Mouse (Mus musculus) limb, embryonic 12.5 days (tissue): ENCODE data around the gene Gpd1l. TPM values are rescaled to one million over a fixed set of nuclear protein-coding genes. Genes with fewer than 3 reads are reported as not detected.
A peak's percentile ranks its signal among the peaks of the same experiment; 100 is the strongest.

Source experiments
- ATAC-seq: fragments of 200-750 bp; cut with Nextera tagmentation; 2 replicates; pipeline ENCODE4 v1.8.0; 2017; ENCODE audit warnings: low read depth, moderate TSS enrichment; ENCODE audit not compliant: insufficient number of reproducible peaks, insufficient read depth, low FRiP score, low TSS enrichment
- H3K27ac ChIP-seq: fragments of 300-500 bp; sonication (generic); 2 replicates; pipeline ENCODE4 v1.5.1; 2016; ENCODE audit warnings: mild to moderate bottlenecking, moderate library complexity
- H3K27me3 ChIP-seq: fragments of 300-500 bp; sonication (generic); 2 replicates; pipeline ENCODE4 v1.6.1; 2016; ENCODE audit warnings: mild to moderate bottlenecking, moderate library complexity
- H3K36me3 ChIP-seq: fragments of 300-500 bp; sonication (generic); 2 replicates; pipeline ENCODE4 v1.6.1; 2016; ENCODE audit warnings: mild to moderate bottlenecking, moderate library complexity
- H3K4me1 ChIP-seq: fragments of 300-500 bp; sonication (generic); replicated peaks from 2 replicates; pipeline ENCODE4 v1.6.1; 2016
- H3K4me2 ChIP-seq: fragments of 300-500 bp; sonication (generic); 2 replicates; pipeline ENCODE4 v1.6.1; 2016; ENCODE audit warnings: mild to moderate bottlenecking, moderate library complexity
- H3K4me3 ChIP-seq: fragments of 300-500 bp; sonication (generic); replicated peaks from 2 replicates; pipeline ENCODE4 v1.5.1; 2016; ENCODE audit warnings: mild to moderate bottlenecking
- H3K9ac ChIP-seq: fragments of 300-500 bp; sonication (generic); replicated peaks from 2 replicates; pipeline ENCODE4 v1.6.1; 2016; ENCODE audit warnings: mild to moderate bottlenecking, moderate library complexity
- H3K9me3 ChIP-seq: fragments of 300-500 bp; sonication (generic); 2 replicates; pipeline ENCODE4 v1.6.1; 2016; ENCODE audit warnings: mild to moderate bottlenecking, moderate library complexity
- WGBS: fragments of 180-500 bp; shearing (Covaris S2); methylation state at CpG from one replicate; pipeline ENCODE4 v1.1.7; 2016; 5-methylcytosine and 5-hydroxymethylcytosine counted together
- polyA plus RNA-seq: library from polyadenylated mRNA; unstranded; fragments of >200 nt; fragmentation: Nextera tagmentation; extraction: Ambion mirVana; gene quantifications from 2 replicates; pipeline ENCODE4 v1.2.1, GENCODE M21; 2016

Gpd1l gene
- polyA plus RNA-seq, 1 experiment from 2014 or later, result 8.6 TPM

DNA sequence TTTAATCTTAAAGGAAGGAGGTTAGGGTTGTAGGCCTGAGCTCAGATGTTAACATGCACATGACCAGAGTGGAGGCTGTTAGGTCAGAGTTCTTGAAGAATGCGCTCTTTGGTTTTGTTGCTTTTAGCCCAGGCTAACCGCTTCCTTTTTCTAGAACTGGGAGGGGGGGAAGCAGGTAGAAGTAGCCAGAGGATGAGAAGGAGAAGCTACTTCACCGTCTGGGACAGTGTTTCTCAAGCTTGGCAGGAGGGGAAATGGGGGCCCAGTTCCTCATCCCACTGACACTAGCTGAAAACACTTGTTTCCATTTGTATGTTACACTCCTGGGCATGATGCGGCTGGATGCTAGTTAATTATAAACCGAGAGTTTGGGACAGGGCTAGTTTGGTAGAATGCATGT, 8.2 kb downstream of the Gpd1l start:
- Histone ChIP-seq H3K4me2 (no peak overlapping the region), H3K4me3 (no peak overlapping the region), H3K27me3 (no peaks in the 10 kb centered on the region), H3K36me3 (no peaks in the 10 kb centered on the region), H3K27ac (no peak overlapping the region), H3K4me1 (peaks cover 13% of the 10 kb centered on the region; the same call in 1 of the 2 replicates), H3K9me3 (no peaks in the 10 kb centered on the region), H3K9ac (no peak overlapping the region)
- ATAC-seq, result no peak
- WGBS, result 84% methylated on average over 5 of the region's 5 CpGs

DNA sequence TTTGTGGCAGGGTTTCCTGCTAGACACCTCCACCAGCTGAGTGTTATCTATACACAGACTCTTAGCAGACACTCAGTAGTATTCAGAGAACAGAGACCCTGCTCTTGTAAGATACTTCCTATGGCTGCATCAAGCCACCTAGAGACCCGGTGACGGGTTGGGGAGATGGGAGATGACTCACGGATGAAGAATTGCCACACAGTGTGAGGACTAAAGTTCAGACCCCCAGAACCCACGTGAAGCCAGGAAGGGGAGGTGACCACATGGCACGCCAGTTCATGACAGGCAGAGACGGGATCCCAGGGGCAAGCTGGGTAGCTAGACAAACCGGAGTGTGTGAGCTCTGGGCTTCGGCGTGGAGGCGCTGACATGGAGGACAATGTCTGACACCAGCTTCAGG, 8.7 kb downstream of the Gpd1l start:
- ATAC-seq, result no peak
- Histone ChIP-seq H3K36me3 (no peaks in the 10 kb centered on the region), H3K4me1 (peaks cover 13% of the 10 kb centered on the region; the same call in 1 of the 2 replicates), H3K27ac (no peak overlapping the region), H3K9ac (no peak overlapping the region), H3K9me3 (no peaks in the 10 kb centered on the region), H3K4me2 (no peak overlapping the region), H3K27me3 (no peaks in the 10 kb centered on the region), H3K4me3 (no peak overlapping the region)
- 82% methylated on average over 10 of the region's 10 CpGs for WGBS

GRCm38 (mm10) chr9:114924511-114924910, 9.3 kb downstream of the Gpd1l start:
- no peak overlapping the region for H3K4me2 ChIP-seq
- no peaks in the 10 kb centered on the region for H3K36me3 ChIP-seq
- H3K4me3 ChIP-seq, result no peak overlapping the region
- no peak overlapping the region for H3K27ac ChIP-seq
- peaks cover 13% of the 10 kb centered on the region; the same call in 1 of the 2 replicates for H3K4me1 ChIP-seq
- no peaks in the 10 kb centered on the region for H3K27me3 ChIP-seq
- ATAC-seq, result no peak
- 48% methylated on average over 5 of the region's 5 CpGs for WGBS
- no peaks in the 10 kb centered on the region for H3K9me3 ChIP-seq
- no peak overlapping the region for H3K9ac ChIP-seq

GRCm38 (mm10) chr9:114922209-114922608, 11.6 kb downstream of the Gpd1l start:
- Histone ChIP-seq H3K4me3 (no peak overlapping the region), H3K9me3 (no peaks in the 10 kb centered on the region), H3K27ac (no peak overlapping the region), H3K4me2 (no peak overlapping the region), H3K27me3 (no peaks in the 10 kb centered on the region), H3K4me1 (peaks cover 13% of the 10 kb centered on the region; the same call in 1 of the 2 replicates), H3K9ac (no peak overlapping the region), H3K36me3 (peaks cover 3% of the 10 kb centered on the region; the same call in 1 of the 2 replicates)
- 54% methylated on average over 5 of the region's 5 CpGs for WGBS
- no peak for ATAC-seq

GRCm38 (mm10) chr9:114921352-114922081, 12.3 kb downstream of the Gpd1l start:
- Histone ChIP-seq H3K27ac (no peak overlapping the region), H3K9me3 (no peaks in the 10 kb centered on the region), H3K27me3 (no peaks in the 10 kb centered on the region), H3K4me2 (no peak overlapping the region), H3K36me3 (peaks cover 8% of the 10 kb centered on the region), H3K4me1 (peaks cover 13% of the 10 kb centered on the region; the same call in 1 of the 2 replicates), H3K4me3 (no peak overlapping the region), H3K9ac (no peak overlapping the region)
- no peak for ATAC-seq
- WGBS, result 95% methylated on average over 2 of the region's 2 CpGs

- Histone ChIP-seq H3K9ac (no peak overlapping the region), H3K4me2 (no peak overlapping the region), H3K27ac (no peak overlapping the region), H3K4me3 (no peak overlapping the region), H3K36me3 (peaks cover 15% of the 10 kb centered on the region), H3K9me3 (no peaks in the 10 kb centered on the region), H3K27me3 (no peaks in the 10 kb centered on the region), H3K4me1 (peaks cover 13% of the 10 kb centered on the region; the same call in 1 of the 2 replicates)
- ATAC-seq, result no peak
- 89% methylated on average over 9 of the region's 9 CpGs for WGBS
These were observed 13.2 kb downstream of the Gpd1l start for GRCm38 (mm10) chr9:114920569-114920968.

GRCm38 (mm10) chr9:114912680-114913649, 20.8 kb downstream of the Gpd1l start:
- H3K4me2 ChIP-seq, result peak overlapping the region; percentile 11; the same call in 1 of the 2 replicates
- peak overlapping the region; percentile 84 for H3K27ac ChIP-seq
- no peaks in the 10 kb centered on the region for H3K9me3 ChIP-seq
- H3K9ac ChIP-seq, result no peak overlapping the region
- 32% methylated on average over 18 of the region's 18 CpGs for WGBS
- peaks cover 32% of the 10 kb centered on the region for H3K36me3 ChIP-seq
- ATAC-seq, result peak; percentile 70
- 0 out of 2 replicates have a peak, but pooled peaks cover 3% of the 10 kb centered on the region for H3K27me3 ChIP-seq
- H3K4me3 ChIP-seq, result no peak overlapping the region
- H3K4me1 ChIP-seq, result peaks cover 24% of the 10 kb centered on the region

DNA sequence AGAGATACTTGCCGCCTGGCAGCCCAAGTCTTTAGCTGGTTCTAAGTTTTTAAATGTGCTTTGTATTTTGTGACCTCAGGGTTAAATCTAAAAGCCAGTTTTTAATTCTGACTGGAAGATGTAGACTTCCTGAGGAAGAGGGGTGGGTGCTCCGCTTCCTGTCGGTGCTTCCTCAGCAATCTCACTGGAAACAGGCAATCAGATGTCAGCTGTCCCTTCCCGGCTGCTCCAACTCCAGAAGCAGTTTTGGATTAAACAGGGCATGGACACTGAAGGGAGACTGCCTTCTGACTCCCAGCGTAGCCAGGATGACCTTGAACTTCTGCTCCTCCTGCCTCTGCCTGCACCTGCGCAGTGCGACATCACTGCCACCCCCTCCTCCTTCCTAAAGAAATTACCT, 26.3 kb downstream of the Gpd1l start:
- 59% methylated on average over 7 of the region's 7 CpGs for WGBS
- Histone ChIP-seq H3K27me3 (peaks cover 7% of the 10 kb centered on the region; the same call in 1 of the 2 replicates), H3K4me3 (no peak overlapping the region), H3K36me3 (peaks cover 21% of the 10 kb centered on the region; the same call in 1 of the 2 replicates), H3K4me2 (no peak overlapping the region), H3K27ac (no peak overlapping the region), H3K4me1 (peaks cover 24% of the 10 kb centered on the region), H3K9ac (no peak overlapping the region), H3K9me3 (no peaks in the 10 kb centered on the region)
- no peak for ATAC-seq

DNA sequence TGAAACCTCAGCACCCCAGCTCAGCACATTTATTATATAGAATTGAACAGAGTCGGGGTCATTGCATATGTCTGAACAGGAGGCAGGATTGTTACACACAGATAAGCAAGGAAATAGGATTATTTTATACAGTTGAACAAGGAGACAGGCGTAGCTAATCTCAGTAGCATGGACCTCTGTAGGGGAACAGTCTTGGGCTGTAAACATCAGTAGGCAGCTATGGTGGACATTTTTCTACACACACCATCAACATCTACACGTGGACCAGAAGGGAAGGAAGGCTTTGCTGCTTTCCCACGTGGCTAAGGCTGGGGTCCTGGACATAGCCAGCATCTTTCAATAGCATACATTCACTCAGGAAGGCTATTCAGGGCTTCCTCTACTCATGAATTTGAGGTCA, 37.9 kb downstream of the Gpd1l start:
- Histone ChIP-seq H3K27ac (no peak overlapping the region), H3K27me3 (no peaks in the 10 kb centered on the region), H3K4me3 (no peak overlapping the region), H3K9me3 (0 out of 2 replicates have a peak, but pooled peaks cover 5% of the 10 kb centered on the region), H3K4me2 (no peak overlapping the region), H3K9ac (no peak overlapping the region), H3K36me3 (no peaks in the 10 kb centered on the region), H3K4me1 (no peaks in the 10 kb centered on the region)
- 81% methylated on average over 4 of the region's 4 CpGs for WGBS
- ATAC-seq, result no peak

- H3K9me3 ChIP-seq, result peaks cover 12% of the 10 kb centered on the region; the same call in 1 of the 2 replicates
- WGBS, result 89% methylated on average over 11 of the region's 11 CpGs
- H3K4me3 ChIP-seq, result no peak overlapping the region
- no peak overlapping the region for H3K27ac ChIP-seq
- ATAC-seq, result no peak
- H3K27me3 ChIP-seq, result no peaks in the 10 kb centered on the region
- H3K4me1 ChIP-seq, result peaks cover 5% of the 10 kb centered on the region; the same call in 1 of the 2 replicates
- no peaks in the 10 kb centered on the region for H3K36me3 ChIP-seq
- no peak overlapping the region for H3K9ac ChIP-seq
- H3K4me2 ChIP-seq, result no peak overlapping the region
These were observed 40.8 kb downstream of the Gpd1l start for GRCm38 (mm10) chr9:114892974-114893373.

GRCm38 (mm10) chr9:114890377-114890776, 43.4 kb downstream of the Gpd1l start:
- no peak overlapping the region for H3K4me2 ChIP-seq
- no peak for ATAC-seq
- no peak overlapping the region for H3K4me3 ChIP-seq
- peaks cover 12% of the 10 kb centered on the region; the same call in 1 of the 2 replicates for H3K9me3 ChIP-seq
- H3K4me1 ChIP-seq, result peaks cover 5% of the 10 kb centered on the region; the same call in 1 of the 2 replicates
- 21% methylated on average over 7 of the region's 7 CpGs for WGBS
- no peak overlapping the region for H3K9ac ChIP-seq
- no peaks in the 10 kb centered on the region for H3K36me3 ChIP-seq
- H3K27me3 ChIP-seq, result no peaks in the 10 kb centered on the region
- H3K27ac ChIP-seq, result no peak overlapping the region
